25 mouse cellular contexts compared by ENCODE assay signal in genomic region chr3:65921671-65922070, GRCm38 (mm10). TPM values are rescaled to one million over a fixed set of nuclear protein-coding genes. Genes with fewer than 3 reads are reported as not detected.
DNase-seq lines count a peak whose midpoint lies in the region; ATAC-seq and TF ChIP-seq lines count a peak whose summit lies in the region.
"Had no signal": no experiment of that assay in that cellular context is flagged by ENCODE, and none has a peak within 500 bp of the region (broad histone marks: within the 10 kb centered on the region; RNA-seq: fewer than 3 reads in every experiment).

No protein-coding gene starts in this region.

- H3K9me3 ChIP-seq in heart, embryonic 12.5 days (replicated peaks) = no peaks in the 10 kb centered on the region
- H3K9me3 ChIP-seq: embryonic facial prominence, embryonic 13.5 days; embryonic facial prominence, embryonic 15.5 days; forebrain, embryonic 10.5 days; forebrain, embryonic 12.5 days; G1E had no signal

- no peak overlapping the region for H3ac ChIP-seq in myocyte (ENCODE audit: control insufficient read depth, insufficient read length)

- H3K27me3 ChIP-seq in heart, embryonic 12.5 days (replicated peaks) = no peaks in the 10 kb centered on the region
- no peaks in the 10 kb centered on the region for H3K27me3 ChIP-seq in myocyte (ENCODE audit: control insufficient read depth, insufficient read depth, insufficient read length)
- H3K27me3 ChIP-seq: embryonic facial prominence, embryonic 13.5 days; embryonic facial prominence, embryonic 15.5 days; forebrain, embryonic 12.5 days; Patski had no signal

- no peak overlapping the region for H3K4me2 ChIP-seq in heart, embryonic 12.5 days
- peak overlapping the region; percentile 47 for H3K4me2 ChIP-seq in myocyte (ENCODE audit: low read depth)
- H3K4me2 ChIP-seq: embryonic facial prominence, embryonic 13.5 days; embryonic facial prominence, embryonic 15.5 days; forebrain, embryonic 12.5 days had no signal

- no peak overlapping the region for H3K4me3 ChIP-seq in heart, embryonic 12.5 days
- no peak overlapping the region for H3K4me3 ChIP-seq in bone marrow macrophage, adult 2 months (ENCODE audit: insufficient read depth, low read length)
- H3K4me3 ChIP-seq in myocyte = no peak overlapping the region
- H3K4me3 ChIP-seq: embryonic facial prominence, embryonic 13.5 days; embryonic facial prominence, embryonic 15.5 days; erythroblast, embryonic 14.5 days; forebrain, embryonic 10.5 days; forebrain, embryonic 12.5 days had no signal

- TF ChIP-seq CTCF in bone marrow macrophage, adult 2 months (IDR thresholded peaks at IDR 0.05; ENCODE audit: low read depth, low read length) = no peak

- peak; percentile 80 for DNase-seq in heart, adult 11 months
- DNase-seq in layer of hippocampus, adult 9-11 months = no peak
- DNase-seq in kidney, postnatal 36 days = no peak
- DNase-seq: adrenal gland, adult 8-10 months; adrenal gland, postnatal 14 days; adrenal gland, postnatal 36 days; cerebellum, adult 11 months; cerebellum, adult 18-20 months; cerebellum, adult 8-10 months; cerebellum, adult 9-11 months; cerebellum, postnatal 14 days; cerebellum, postnatal 36 days; embryo, embryonic 11 days had no signal

- ATAC-seq in heart, embryonic 12.5 days (ENCODE audit: insufficient number of reproducible peaks, low FRiP score) = no peak
- ATAC-seq: forebrain, embryonic 14.5 days; forebrain, embryonic 16.5 days had no signal

- H3K79me2 ChIP-seq in myocyte (ENCODE audit: control insufficient read depth, insufficient read depth) = no peaks in the 10 kb centered on the region

- WGBS in heart, embryonic 12.5 days = 79% methylated on average over 1 of the region's 1 CpGs

- no peak for TF ChIP-seq POLR2A in bone marrow macrophage, adult 2 months (IDR thresholded peaks at IDR 0.05; ENCODE audit: borderline replicate concordance, low read depth, low read length)
- no peak for TF ChIP-seq POLR2A in myocyte (IDR thresholded peaks at IDR 0.05; ENCODE audit: insufficient read length, low read depth)

- no peak overlapping the region for H3K27ac ChIP-seq in heart, embryonic 12.5 days (ENCODE audit: poor library complexity, severe bottlenecking)
- H3K27ac ChIP-seq in bone marrow macrophage, adult 2 months (ENCODE audit: insufficient read depth, low read depth, low read length) = peak overlapping the region; percentile 80; the same call in 1 of the 2 replicates
- H3K27ac ChIP-seq: embryonic facial prominence, embryonic 13.5 days; embryonic facial prominence, embryonic 15.5 days; forebrain, embryonic 10.5 days; forebrain, embryonic 12.5 days had no signal

- H3K36me3 ChIP-seq in heart, embryonic 12.5 days = no peaks in the 10 kb centered on the region
- no peaks in the 10 kb centered on the region for H3K36me3 ChIP-seq in myocyte (ENCODE audit: control insufficient read depth, insufficient read depth)
- H3K36me3 ChIP-seq: embryonic facial prominence, embryonic 13.5 days; embryonic facial prominence, embryonic 15.5 days; forebrain, embryonic 10.5 days; forebrain, embryonic 12.5 days; G1E had no signal

- H3K4me1 ChIP-seq in heart, embryonic 12.5 days (replicated peaks) = no peaks in the 10 kb centered on the region
- peaks cover 24% of the 10 kb centered on the region for H3K4me1 ChIP-seq in bone marrow macrophage, adult 2 months (ENCODE audit: control insufficient read depth, insufficient read depth, low read length)
- H3K4me1 ChIP-seq: embryonic facial prominence, embryonic 13.5 days; embryonic facial prominence, embryonic 15.5 days; forebrain, embryonic 10.5 days; forebrain, embryonic 12.5 days had no signal

- H3K9ac ChIP-seq in heart, embryonic 12.5 days = no peak overlapping the region
- H3K9ac ChIP-seq: embryonic facial prominence, embryonic 13.5 days; embryonic facial prominence, embryonic 15.5 days; forebrain, embryonic 12.5 days had no signal

TF ChIP-seq in myocyte, 11 proteins besides CTCF, POLR2A, EP300 and RAD21:
- TF ChIP-seq USF1 (IDR thresholded peaks at IDR 0.05; ENCODE audit: low read depth) = no peak
- no peak for TF ChIP-seq MYOG (IDR thresholded peaks at IDR 0.05; ENCODE audit: control insufficient read depth in 1 of 3, insufficient read depth in 1 of 3, insufficient read length in 2 of 3, low read depth in 2 of 3)
- no peak for TF ChIP-seq REST (IDR thresholded peaks at IDR 0.05; ENCODE audit: insufficient read depth, insufficient read length)
- no peak for TF ChIP-seq MAX (IDR thresholded peaks at IDR 0.05; ENCODE audit: low read depth)
- no peak for TF ChIP-seq SRF (IDR thresholded peaks at IDR 0.05; ENCODE audit: control insufficient read depth, insufficient read length, low read depth)
- TF ChIP-seq MYOD1 (IDR thresholded peaks at IDR 0.05; ENCODE audit: control insufficient read depth in 1 of 3, insufficient read length in 2 of 3, low read depth in 2 of 3) = no peak
- no peak for TF ChIP-seq CEBPB (IDR thresholded peaks at IDR 0.05; ENCODE audit: insufficient read depth, poor library complexity, severe bottlenecking)
- no peak for TF ChIP-seq TCF3 (IDR thresholded peaks at IDR 0.05; ENCODE audit: insufficient read length, low read depth)
- TF ChIP-seq E2F4 (IDR thresholded peaks at IDR 0.05; ENCODE audit: insufficient read depth) = no peak
- no peak for TF ChIP-seq POLR2AphosphoS2 (IDR thresholded peaks at IDR 0.05; ENCODE audit: insufficient read length, low read depth)
- TF ChIP-seq TCF12 (IDR thresholded peaks at IDR 0.05; ENCODE audit: insufficient read depth, poor library complexity, severe bottlenecking) = no peak
TF ChIP-seq in myocyte: peak in this region for 0.

RNA-seq across cellular contexts. Expression of gene Ccnl1, which starts 36.4 kb away (rescaled TPM):
- polyA plus RNA-seq in heart, embryonic 12.5 days (2016; fragmentation: Nextera tagmentation; extraction: Ambion mirVana) = 89.8 and 102 TPM in 2 replicates
- polyA plus RNA-seq in bone marrow macrophage, adult 2 months (2012; ENCODE audit: insufficient read depth, insufficient read length, missing spikeins) = 226 and 264 TPM in 2 replicates
- 12.8 TPM for polyA plus RNA-seq in myocyte (2012; fragmentation: generic; extraction: Trizol)
